Mouse (Mus musculus) brain, embryonic 14.5 days (tissue): ENCODE results near the gene F2. TPM values are rescaled to one million over a fixed set of nuclear protein-coding genes. Genes with fewer than 3 reads are reported as not detected.
"Not testable (repeated sequence)": the region's sequence is repeated elsewhere in the genome, so short reads cannot be mapped to it uniquely, and the experiment has no call there.

Source experiments
- DNase-seq: peaks from one replicate; pipeline ENCODE4 v3.0.0-alpha.2; 2011; ENCODE audit warnings: low read depth
- CTCF ChIP-seq: fragments of 200-500 bp; IDR thresholded peaks from 2 replicates; pipeline ENCODE4 v1.5.1; 2012; ENCODE audit warnings: inconsistent platforms, mild to moderate bottlenecking, moderate library complexity, borderline replicate concordance; ENCODE audit not compliant: insufficient read depth, insufficient read length; ENCODE audit errors: extremely low read depth
- POLR2A ChIP-seq: fragments of 200-500 bp; IDR thresholded peaks from 2 replicates; pipeline ENCODE4 v1.6.1; 2012; ENCODE audit warnings: mild to moderate bottlenecking, inconsistent platforms, borderline replicate concordance; ENCODE audit not compliant: poor library complexity, insufficient read depth, insufficient read length, severe bottlenecking; ENCODE audit errors: extremely low read depth
- polyA plus RNA-seq: library from polyadenylated mRNA; depleted of rRNA; stranded (reverse); fragments of >200 nt; gene quantifications from 2 replicates; pipeline ENCODE4 v1.2.3, GENCODE M21; 2012; rRNA removed

F2 gene
- polyA plus RNA-seq, 1 experiment = 0.18 TPM

- DNase-seq = no peak
- no peak for TF ChIP-seq POLR2A
- TF ChIP-seq CTCF = no peak
Measured at GRCm38 (mm10) chr2:91622356-91622755, 13.9 kb downstream of the F2 start.

- DNase-seq = not testable (repeated sequence)
Measured at GRCm38 (mm10) chr2:91609370-91609769, 26.8 kb downstream of the F2 start.

- DNase-seq = peak; percentile 6
- TF ChIP-seq CTCF (no peak), POLR2A (no peak)
Measured at GRCm38 (mm10) chr2:91602389-91602788, 33.8 kb downstream of the F2 start.

GRCm38 (mm10) chr2:91600475-91600874 lies 35.7 kb downstream of the F2 start:
- TF ChIP-seq CTCF (no peak), POLR2A (no peak)

GRCm38 (mm10) chr2:91586242-91586641 lies 50.0 kb downstream of the F2 start:
- no peak for DNase-seq
- no peak for TF ChIP-seq POLR2A
- TF ChIP-seq CTCF = no peak

More at GRCm38 (mm10) chr2:91600475-91600874, 35.7 kb downstream of the F2 start:
- no peak for DNase-seq

GRCm38 (mm10) chr2:91580894-91581293 lies 55.3 kb downstream of the F2 start:
- no peak for TF ChIP-seq POLR2A
- TF ChIP-seq CTCF = no peak
- DNase-seq = peak; percentile 66

Other genes with a start within 250 kb of the F2 start
- gene 1110051M20Rik, start 191.7 kb downstream of the F2 start, polyA plus RNA-seq = 82.7 and 86.3 TPM in 2 replicates
- gene Lrp4, start 178.9 kb downstream of the F2 start, polyA plus RNA-seq = 9.0 and 12.4 TPM in 2 replicates
- 82.5 and 106 TPM in 2 replicates for gene Ckap5, start 109.7 kb downstream of the F2 start, polyA plus RNA-seq
- gene Zfp408, start 13.4 kb upstream of the F2 start, polyA plus RNA-seq = 26.8 and 27.3 TPM in 2 replicates
- 86.5 and 90.0 TPM in 2 replicates for gene Arhgap1, start 13.4 kb upstream of the F2 start, polyA plus RNA-seq
- gene Atg13, start 74.2 kb upstream of the F2 start, polyA plus RNA-seq = 62.0 and 71.0 TPM in 2 replicates
- 4.6 and 8.4 TPM in 2 replicates for gene Harbi1, start 74.4 kb upstream of the F2 start, polyA plus RNA-seq
- 26.8 and 45.3 TPM in 2 replicates for gene Ambra1, start 93.7 kb upstream of the F2 start, polyA plus RNA-seq